ENCODE assay signal across 9 mouse cellular contexts in genomic region chr7:110804266-110804665, GRCm38 (mm10). TPM values are rescaled to one million over a fixed set of nuclear protein-coding genes. Genes with fewer than 3 reads are reported as not detected.
DNase-seq lines count a peak whose midpoint lies in the region; TF ChIP-seq lines count a peak whose summit lies in the region.
"Had no signal": no experiment of that assay in that cellular context is flagged by ENCODE, and none has a peak within 500 bp of the region (broad histone marks: within the 10 kb centered on the region; RNA-seq: fewer than 3 reads in every experiment).

No protein-coding gene starts in this region.

- TF ChIP-seq POLR2A in kidney, adult 2 months (IDR thresholded peaks at IDR 0.05; ENCODE audit: low read depth, low read length) = no peak

- 67% methylated on average over 3 of the region's 3 CpGs for WGBS in kidney, adult 2 months

- no peaks in the 10 kb centered on the region for H3K4me1 ChIP-seq in kidney, adult 2 months (ENCODE audit: control insufficient read depth, insufficient read depth, low read length)

- no peak for TF ChIP-seq CTCF in kidney, adult 2 months (conservative IDR thresholded peaks at IDR 0.05; ENCODE audit: insufficient read depth, insufficient read length, low read depth, low read length)

- H3K27me3 ChIP-seq in kidney, adult 2 months (replicated peaks; ENCODE audit: control insufficient read depth, insufficient read depth, low read length) = no peaks in the 10 kb centered on the region

- H3K4me3 ChIP-seq in kidney, adult 2 months (ENCODE audit: insufficient read depth, low read depth, low read length) = no peak overlapping the region
- H3K4me3 ChIP-seq: erythroblast, embryonic 14.5 days; megakaryocyte, embryonic 14.5 days had no signal

- DNase-seq in kidney, adult 2 months = peak; percentile 37
- no peak for DNase-seq in kidney, postnatal 4 days
- peak; percentile 40 for DNase-seq in adrenal gland, adult 8-10 months
- peak; percentile 64 to 77 for DNase-seq in cerebellum, postnatal 10 days
- peak; percentile 59 for DNase-seq in lung, postnatal 10 days
- no peak for DNase-seq in embryo, embryonic 9.5 days (ENCODE audit: extremely low spot score)
- DNase-seq in testis, postnatal 10 days (ENCODE audit: low spot score) = no peak

- H3K36me3 ChIP-seq in kidney, adult 2 months (ENCODE audit: control insufficient read depth, insufficient read depth, low read length) = no peaks in the 10 kb centered on the region

- no peak overlapping the region for H3K27ac ChIP-seq in kidney, adult 2 months (ENCODE audit: insufficient read depth, low read depth, low read length)

RNA-seq across cellular contexts. Expression of gene Ampd3, which starts 36.3 kb away (rescaled TPM):
- polyA plus RNA-seq in kidney, adult 2 months (2012; rRNA removed) = 23.4 and 26.4 TPM in 2 replicates
- 10 to 100 TPM; 17.8 to 53.3 (median 39.2) TPM for total RNA-seq in adrenal gland, adult 8-10 months (2022)

RNA-seq across cellular contexts. Expression of gene Rnf141, which starts 40.0 kb away (rescaled TPM):
- polyA plus RNA-seq in kidney, adult 2 months (2012; rRNA removed) = 11.4 and 19.3 TPM in 2 replicates
- total RNA-seq in adrenal gland, adult 8-10 months (2022) = 10 to 100 TPM; 62.0 to 88.2 (median 80.4) TPM

RNA-seq across cellular contexts. Expression of gene Lyve1, which starts 58.8 kb away (rescaled TPM):
- 2.0 and 6.6 TPM in 2 replicates for polyA plus RNA-seq in kidney, adult 2 months (2012; rRNA removed)
- total RNA-seq in adrenal gland, adult 8-10 months (2022) = 10 to 100 TPM in 1 of 4 experiments, 1 to 10 TPM in 3; 1.9 to 12.4 (median 7.3) TPM

Comparison
In these comparisons a context has a peak if more than half of its experiments do, and no peak if none do; other contexts are left out.
1. DNase-seq: peak in kidney, adult 2 months (single experiment), adrenal gland, adult 8-10 months (single experiment), cerebellum, postnatal 10 days (2 of 2) and lung, postnatal 10 days (single experiment); none in kidney, postnatal 4 days (0 of 2), embryo, embryonic 9.5 days (single experiment) and testis, postnatal 10 days (single experiment).